Mouse (Mus musculus) thymus, postnatal 0 days (tissue): Measurements from ENCODE around the gene Lrrc49. TPM values are rescaled to one million over a fixed set of nuclear protein-coding genes. Genes with fewer than 3 reads are reported as not detected.
A peak's percentile ranks its signal among the peaks of the same experiment; 100 is the strongest.

Experiments
- DNase-seq: peaks from one replicate; pipeline ENCODE4 v3.0.0-alpha.2; 2015; ENCODE audit warnings: low spot score
- polyA plus RNA-seq: library from polyadenylated mRNA; unstranded; fragments of >200 nt; fragmentation: Nextera tagmentation; extraction: Ambion mirVana; gene quantifications from 2 replicates; pipeline ENCODE4 v1.2.1, GENCODE M21; 2015

Lrrc49 gene
- polyA plus RNA-seq, 1 experiment from 2014 or later: 2.4 TPM

DNA sequence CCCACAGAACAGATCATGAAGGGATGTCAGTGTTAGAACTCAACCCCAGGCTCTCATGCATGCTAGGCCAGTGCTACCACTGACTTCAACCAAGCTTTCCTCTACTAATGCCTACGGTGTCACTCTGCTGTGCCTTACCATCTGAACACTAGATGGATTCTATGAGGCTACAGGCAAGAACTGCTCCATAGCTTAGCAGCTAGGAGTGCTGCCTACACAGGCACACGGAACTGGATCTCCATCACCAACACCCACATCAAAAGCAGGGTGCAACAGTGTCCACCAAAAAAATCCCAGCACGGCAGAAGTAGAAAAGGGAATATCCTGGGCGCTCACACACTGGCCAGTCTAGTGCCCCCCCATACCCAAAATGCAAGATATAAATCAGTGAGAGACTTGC, 11.5 kb downstream of the Lrrc49 start:
- DNase-seq: no peak

DNA sequence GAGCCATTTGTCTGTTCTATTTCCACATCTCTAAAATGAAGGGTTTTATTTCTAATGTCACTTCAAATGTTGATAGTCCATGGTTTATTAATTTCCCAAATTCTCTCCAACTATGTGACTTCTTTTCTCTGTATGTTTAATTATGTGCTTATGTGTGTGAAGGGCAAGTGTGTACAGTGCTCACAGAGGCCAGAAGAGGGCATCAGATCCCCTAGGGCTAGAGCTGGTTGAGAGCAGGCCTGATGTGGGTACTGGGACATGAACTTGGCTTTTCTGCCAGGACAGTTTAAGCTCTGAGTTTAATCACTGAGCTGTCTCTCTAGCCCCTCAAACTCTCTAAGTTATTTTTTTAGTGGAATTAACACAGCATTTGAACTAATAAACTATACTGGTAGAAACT, 13.2 kb downstream of the Lrrc49 start:
- no peak for DNase-seq

DNA sequence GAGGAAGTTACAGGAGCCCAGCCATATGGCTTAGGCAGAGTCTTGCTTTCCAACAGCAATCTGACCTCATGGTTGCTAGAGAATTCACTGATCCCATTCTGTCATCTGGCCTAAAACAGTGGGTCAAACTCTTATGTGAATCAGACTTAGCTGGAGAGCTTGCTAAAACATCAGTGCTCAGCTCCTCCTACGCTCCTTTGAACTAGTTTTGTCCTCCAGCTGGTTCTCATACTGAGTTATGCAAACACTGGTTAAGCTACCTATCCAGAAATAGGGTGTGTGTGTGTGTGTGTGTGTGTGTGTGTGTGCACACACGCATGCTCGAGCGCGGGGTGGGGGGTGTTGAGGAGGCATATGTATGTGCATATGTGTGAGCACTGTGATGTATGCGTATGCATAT, 15.4 kb downstream of the Lrrc49 start:
- no peak for DNase-seq

DNA sequence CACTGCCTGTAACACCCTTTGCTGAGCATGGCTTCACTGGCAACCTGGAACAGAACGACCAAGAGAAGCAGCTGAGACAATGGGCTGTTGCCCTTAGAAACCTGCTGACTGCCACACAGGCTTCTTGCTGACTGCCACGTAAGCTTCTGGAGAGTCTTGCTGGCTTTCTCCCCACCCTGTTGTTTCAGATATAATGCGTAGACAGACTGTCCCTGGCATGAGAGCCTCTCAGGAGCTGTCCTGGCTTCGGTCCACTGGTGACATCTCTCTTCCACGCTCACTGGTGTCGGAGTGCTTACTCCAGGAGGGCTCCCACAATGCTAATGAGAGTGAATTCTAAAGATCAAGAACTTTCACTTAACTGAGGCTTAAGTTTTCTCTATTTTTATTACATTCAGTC, 19.1 kb downstream of the Lrrc49 start:
- DNase-seq: no peak

DNA sequence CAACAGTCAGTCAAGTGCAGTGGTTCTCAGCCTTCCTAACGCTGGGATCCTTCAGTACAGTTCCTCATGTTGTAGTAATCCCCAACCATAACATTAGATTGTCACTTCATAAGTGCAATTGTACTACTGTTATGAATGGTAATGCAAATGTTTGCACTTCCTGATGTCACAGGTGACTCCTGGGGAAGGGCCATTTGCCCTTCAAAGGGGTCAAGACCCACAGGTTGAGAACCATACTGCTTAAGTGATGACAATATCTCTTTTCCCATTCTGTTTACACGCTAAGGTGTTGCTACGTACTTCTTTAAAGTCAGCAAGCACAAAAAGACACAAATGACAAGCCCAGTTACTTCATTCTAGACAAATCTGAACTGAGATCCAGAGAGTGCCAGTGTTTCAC, 22.4 kb downstream of the Lrrc49 start:
- no peak for DNase-seq

DNA sequence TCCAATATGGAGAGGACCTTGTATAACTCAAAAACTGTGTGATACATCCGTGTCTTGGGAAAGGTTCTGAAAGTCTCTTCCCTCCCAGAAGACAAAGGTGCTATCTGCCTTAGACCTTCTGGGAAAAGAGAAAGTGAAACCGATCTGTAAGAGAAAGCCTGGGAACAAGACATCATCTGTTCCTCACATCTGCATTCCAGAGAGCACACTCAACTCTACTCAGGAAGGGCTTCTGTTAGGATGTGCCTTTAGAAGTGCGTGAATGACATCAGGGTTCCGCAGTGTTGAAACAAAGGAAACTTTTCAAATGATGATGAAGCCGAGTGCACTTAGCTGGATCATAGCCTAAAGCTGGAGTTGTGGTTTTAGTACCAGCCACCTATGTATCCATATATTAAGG, 23.1 kb downstream of the Lrrc49 start:
- no peak for DNase-seq

DNA sequence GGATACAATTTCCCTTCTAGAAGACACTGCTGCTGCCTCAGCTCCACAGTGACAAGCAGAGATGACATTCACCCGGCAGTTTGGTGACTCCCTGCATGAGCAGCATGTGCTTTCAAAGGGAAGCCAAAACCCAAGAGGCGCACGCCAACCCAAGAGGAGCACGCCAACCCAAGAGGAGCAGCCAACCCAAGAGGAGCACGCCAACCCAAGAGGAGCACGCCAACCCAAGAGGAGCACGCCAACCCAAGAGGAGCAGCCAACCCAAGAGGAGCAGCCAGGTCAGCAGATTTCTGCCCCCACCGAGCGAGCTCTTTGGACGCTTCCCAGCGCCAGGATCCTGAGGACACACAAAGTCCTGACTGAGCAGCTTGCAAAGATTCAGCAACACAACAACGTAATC, 23.6 kb downstream of the Lrrc49 start:
- no peak for DNase-seq

DNA sequence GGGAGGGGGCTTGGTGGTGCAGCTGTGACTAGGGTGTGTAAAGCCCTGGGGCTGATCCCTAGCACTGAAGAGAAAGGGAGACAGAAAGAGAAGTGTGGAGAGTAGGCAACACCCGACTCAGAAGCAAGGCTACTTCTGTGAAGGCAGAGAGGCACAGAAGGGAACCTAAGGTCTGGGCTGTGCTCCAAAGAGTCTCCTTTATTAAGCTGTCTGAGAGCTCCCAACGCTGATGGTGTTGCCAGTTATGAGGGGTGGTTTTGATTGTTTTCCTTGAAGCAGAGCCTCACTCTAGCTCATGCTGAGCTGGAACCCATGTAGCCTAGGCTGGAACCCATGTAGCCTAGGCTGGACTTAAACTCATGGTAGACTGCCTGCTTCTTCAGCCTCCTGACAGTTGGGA, 25.0 kb downstream of the Lrrc49 start:
- no peak for DNase-seq

DNA sequence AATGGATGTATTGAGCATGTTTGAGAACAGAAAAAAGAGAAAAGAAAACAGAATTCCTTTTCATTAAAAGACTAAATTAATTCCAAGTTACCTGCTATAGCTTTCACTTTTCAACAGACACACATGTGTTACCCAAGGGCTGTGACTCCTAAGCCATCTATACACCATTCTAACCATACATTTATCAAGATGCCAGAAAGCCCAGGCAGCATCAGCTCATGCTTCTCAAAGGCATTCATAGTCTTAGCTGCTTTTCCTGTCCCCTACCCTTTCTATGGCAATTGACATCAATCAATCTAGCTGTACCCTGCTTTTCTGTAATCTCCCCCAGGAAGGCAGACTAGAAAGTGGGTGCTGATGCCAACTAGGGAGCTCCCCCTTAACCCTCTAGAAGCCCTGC, 34.4 kb downstream of the Lrrc49 start:
- no peak for DNase-seq

DNA sequence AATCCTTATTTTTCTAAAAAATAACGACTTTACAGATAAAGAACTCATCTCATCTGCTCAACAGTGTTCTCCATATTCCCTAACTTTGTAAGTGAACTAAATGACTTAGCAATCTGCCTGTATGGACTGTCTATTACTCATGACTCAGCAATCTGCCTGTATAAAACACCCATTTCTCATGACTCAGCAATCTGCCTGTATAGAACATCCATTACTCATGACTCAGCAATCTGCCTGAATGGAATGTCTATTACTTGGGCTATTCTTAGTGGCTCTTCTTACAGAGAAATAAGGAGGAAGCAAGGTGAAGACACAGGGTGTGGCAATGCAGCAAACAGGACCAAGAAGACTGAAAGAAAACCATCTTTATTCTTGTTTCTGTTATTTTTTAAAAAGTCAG, 34.8 kb downstream of the Lrrc49 start:
- no peak for DNase-seq

DNA sequence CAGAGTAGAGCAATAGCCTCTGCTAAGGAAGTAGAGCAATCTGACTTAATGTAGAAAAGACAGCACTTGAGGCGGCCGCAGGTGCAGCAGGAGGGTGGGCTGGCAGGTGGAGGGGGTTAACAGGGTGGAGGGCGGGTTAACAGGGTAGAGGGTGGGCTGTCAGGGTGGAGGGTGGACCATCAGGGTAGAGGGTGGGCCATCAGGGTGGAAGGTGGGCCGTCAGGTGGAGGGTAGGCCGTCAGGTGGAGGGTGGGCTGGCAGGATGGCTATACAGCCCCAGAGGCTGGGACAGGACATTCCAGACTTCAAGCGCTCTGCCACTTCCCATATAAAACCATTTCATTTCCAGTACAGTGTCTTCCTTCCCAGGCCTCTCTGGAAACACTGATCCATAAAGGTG, 37.7 kb downstream of the Lrrc49 start:
- DNase-seq: no peak

DNA sequence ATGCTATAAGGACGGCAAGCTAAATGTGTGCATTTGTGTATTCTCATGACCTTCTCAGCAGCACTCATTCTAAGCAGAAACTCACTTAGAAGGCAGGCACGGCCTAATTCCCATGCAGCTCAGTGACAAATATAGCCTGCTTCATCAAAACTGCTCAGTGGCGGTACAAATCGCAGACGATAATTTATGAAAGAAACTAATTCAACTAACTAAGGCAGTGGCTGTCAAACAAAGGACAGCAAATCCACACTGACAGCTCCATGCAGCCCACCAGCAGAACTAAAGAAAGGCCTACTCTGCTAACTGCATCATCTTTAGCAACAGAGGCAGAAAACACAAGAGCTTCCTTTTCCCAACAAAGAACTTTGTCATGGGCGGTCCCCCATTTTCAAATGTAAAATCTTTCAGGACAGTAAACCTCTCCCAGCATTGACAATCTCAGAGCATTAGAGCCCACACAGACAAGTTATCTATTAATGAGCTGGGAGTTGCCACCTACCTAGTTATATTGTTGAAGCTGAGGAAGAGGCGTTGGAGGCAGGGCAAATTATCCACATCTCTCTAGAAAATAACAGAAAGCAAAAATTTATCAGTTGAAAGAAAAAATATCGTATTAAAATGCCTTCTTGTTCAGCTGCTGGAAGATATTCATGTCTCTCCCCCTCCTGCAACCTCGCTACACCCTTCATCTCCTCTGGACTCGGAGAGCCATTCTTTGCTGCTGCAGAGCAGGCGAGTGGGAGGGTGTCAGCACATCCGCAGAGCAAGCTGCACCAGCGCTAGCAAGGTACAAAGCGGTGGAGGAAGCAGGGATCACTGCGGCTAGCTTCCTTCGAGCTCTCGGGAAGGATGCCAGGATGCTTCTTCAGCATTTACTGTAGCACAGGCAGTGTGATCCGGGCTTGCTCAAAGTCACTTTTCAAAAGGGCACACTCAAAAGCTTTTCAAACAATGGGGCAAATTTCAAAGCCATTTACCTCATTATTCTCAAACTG, 38.7 kb downstream of the Lrrc49 start:
- no peak for DNase-seq

DNA sequence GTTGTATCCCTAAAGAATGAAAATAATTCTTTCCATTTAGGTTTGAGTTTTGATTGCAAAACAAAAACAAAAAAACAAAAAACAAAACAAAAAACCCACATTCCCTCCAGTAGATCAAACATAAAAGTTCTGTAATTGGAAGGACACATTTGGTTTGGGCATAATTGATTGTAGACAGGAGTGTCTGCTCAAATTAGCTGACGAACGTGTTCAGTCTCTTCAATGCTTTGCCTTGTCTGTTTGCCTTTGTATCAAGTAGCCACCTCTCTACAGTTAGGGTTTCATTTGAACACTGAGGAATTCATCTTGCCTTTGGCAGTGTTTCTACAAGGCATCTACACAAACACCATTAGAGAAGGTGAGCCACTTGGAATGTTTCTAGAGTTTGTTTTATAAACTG, 54.4 kb downstream of the Lrrc49 start:
- DNase-seq: no peak

DNA sequence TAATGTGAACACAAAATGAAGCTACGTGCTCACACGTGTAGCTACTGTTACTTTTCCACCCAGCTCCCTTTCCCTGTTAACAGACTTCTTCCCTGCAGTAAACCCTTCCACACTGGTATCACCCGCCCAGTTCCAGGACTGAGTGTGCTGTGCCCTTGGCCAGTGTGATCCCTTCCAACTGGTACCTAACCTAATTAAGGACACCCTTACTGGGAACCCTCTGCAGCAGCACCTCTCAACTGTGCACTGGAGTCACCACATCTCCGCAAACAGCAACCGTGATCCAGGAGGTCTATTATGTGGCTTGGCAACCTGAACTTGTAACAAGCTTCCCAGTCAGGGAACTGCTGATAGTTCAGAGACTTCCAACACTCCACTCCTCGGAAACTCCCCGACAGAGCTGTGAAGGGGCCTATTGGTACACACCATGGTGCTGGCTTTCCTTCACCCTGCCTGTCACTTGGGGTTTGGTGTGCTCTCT, 61.6 kb downstream of the Lrrc49 start:
- no peak for DNase-seq

DNA sequence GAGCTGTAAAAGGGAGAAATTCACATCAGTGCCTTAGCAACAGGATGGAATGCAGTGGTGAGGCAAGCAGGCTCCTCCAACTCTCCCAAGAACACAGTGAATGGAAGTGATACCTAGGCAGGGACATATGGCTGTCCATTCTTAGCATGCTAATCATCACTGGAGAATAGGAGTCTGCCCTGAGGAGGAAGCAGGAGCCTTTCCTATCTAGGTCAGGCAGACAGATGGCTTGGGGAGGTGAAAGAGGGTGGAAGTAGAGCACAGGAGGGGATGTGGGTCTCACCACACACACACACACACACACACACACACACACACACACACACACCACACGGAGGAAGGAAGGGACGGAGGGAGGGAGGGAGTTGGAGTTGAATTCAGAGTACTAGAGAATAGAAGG, 62.1 kb downstream of the Lrrc49 start:
- DNase-seq: peak; percentile 9

DNA sequence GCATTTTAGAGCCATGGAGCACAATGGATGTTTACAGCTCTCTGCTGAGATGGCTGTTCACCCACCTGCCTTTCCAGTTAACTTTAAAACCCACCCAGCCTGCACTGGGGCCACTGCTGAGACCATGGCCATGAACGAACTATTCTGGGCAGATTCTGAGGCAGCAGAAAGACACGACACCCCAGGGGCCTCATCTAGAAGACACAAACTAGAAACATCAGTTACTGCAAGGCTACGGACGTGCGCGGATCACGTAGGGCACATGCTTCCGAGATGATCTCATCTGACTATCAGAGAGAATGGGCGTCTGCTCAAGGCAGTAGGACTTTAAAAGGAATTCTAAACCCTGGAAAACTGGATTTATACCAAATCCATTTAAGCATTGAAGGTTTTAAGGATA, 71.0 kb downstream of the Lrrc49 start:
- no peak for DNase-seq

DNA sequence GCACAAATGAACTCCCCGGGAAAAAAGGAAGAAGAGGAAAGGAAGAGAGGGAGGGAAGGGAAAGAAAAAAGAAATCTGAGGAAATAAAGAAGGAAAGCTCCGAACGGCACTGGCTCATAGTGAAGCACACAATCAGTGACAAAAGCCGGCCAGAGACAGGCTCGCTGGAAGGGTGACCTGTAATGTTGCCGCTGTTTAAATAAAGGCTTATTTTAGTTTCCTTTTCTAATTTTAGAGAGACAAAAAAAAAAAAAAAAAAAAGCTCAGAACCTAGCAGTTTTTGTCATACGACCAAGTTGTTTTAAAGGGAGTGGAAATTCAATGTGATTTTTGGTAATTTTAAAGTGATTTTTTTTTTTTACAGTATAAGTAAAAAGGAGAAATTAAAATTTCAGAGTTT, 71.6 kb downstream of the Lrrc49 start:
- DNase-seq: no peak

DNA sequence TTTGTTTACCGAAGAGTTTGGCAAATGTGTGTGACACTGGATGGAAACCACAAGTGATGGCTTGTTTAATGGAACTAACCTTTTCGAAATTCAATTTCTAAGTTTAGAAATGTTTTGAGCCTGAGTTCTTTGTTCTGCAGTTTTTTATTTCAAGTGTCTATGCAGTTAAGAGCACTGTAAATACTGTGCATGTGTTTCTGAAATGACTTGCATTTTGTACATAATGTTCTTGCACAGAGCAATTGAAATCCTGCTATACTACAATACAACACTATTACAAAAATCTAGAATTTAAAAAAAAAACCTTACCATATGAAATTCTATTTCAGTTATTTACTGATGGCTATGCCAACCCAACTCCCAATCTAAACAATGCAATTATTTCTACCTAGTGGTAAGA, 75.7 kb downstream of the Lrrc49 start:
- no peak for DNase-seq

DNA sequence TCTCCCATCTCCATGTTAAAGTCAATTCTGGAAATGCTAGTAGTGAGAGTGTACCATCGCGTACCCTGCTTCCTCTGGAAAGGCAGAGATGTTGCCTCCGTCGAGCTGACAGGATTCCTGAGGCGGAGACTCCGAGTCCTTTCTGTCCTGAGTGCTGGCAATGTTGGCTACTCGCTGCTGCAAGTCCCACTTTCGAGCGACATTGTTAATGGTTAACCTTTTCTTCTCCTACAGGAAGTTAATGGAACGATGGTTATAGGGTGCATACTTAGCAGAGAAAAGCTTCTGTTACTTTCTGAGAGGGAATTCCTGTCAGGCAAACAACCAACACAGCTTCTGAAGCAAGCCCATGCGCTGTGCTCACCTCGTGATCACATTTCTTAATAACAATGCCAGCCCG, 77.8 kb downstream of the Lrrc49 start:
- DNase-seq: no peak

DNA sequence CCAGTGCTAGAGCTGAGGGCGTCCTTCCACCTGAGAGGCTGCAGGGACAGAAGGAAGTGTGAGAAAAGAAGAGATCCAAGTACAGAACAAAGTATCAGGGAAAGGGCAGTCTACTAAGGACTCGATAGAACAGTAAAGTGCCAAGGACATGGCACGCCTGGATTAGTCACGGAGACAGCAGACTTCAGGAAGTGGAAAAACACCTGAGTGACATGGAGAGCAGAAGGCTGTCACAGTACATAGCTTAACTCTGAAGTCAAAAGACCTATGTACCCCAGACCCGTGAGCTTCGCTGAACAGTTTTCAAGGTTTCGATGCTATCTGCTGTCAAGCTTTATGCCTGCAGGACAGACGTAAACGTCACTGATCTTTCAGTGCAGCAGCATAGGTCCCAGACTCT, 79.1 kb downstream of the Lrrc49 start:
- no peak for DNase-seq

DNA sequence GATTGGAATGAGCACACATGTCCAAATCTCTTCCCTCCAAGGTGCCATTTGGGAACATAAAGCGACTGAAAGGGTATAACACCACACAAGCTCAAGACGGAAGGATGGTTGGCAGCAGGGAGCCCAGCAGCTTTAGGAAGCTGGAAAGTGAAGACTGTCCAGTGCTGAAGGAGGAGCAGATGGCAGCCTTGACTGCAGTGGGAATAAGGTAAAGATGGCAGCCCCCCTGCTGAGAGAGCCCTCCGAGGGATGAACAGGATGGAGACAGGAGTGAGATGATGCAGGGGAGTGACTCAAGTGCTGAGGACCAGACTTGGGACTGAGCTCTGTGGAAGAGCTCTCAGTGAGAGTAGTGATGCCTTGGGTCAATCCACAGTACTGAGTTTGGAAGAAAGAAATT, 79.9 kb downstream of the Lrrc49 start:
- DNase-seq: no peak

DNA sequence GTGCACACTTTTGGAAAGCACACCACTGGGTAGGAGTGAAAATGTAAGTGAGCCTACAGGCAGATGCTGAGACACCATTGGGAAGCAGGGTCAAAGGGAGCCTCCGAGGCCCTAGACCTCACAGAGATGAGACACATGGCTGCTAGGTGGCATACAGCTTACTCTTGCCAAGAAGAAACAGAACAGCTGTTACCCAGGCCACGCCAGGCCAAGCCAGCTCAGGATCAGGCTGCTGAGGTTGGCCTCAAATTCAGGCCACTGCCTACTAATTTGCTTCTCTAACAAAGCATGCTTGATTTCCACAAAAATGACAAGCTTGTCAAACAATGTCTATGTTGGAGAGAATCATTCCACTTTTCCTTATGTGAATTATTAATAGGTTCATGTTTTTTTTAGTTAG, 83.0 kb downstream of the Lrrc49 start:
- no peak for DNase-seq

DNA sequence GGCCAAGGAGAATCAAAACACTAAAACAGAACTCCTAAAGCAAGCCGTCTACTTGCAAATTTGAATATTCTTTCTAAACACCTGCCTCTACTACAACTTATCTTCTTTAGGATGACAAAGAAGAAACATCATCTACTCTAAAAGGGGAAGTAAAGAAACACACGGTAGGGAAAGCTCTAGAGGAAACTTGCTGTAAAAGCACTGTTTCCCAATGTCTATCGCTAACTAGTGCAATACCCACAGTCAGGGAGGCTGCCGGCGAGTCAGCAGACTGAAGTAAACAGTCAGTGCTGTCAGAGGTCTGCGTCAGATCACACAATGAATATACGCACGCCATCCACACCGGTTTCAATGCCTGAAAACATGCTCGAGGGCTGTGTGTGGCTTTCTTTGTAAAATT, 86.0 kb downstream of the Lrrc49 start:
- DNase-seq: no peak
